In the genomic region with DNA sequence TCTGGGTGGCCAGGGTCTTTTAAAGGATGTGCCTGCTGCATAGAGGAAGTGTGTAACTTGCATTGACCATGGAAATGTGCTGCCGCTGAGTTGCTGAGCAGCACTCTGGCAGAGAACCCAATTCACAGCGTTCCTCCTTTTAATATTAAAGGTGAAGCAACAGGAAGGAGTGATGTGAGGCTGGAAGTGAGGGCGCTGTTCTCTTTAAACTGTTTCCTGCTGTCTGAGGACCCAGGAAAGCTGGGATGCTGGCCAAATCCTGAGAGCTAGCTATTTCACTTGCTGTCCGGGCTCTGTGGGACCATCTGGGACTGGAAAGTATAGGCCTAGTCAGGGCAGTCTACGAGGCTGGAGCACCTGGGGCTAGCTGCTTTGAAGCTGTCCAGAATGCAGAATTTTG, we compare ENCODE assay signal across 10 mouse cellular contexts. TPM values are rescaled to one million over a fixed set of nuclear protein-coding genes. Genes with fewer than 3 reads are reported as not detected.
DNase-seq lines count a peak whose midpoint lies in the region; ATAC-seq and TF ChIP-seq lines count a peak whose summit lies in the region.
"Had no signal": no experiment of that assay in that cellular context is flagged by ENCODE, and none has a peak within 500 bp of the region (broad histone marks: within the 10 kb centered on the region; RNA-seq: fewer than 3 reads in every experiment).

No protein-coding gene starts in this region.

- ATAC-seq in kidney, embryonic 15.5 days (replicated peaks; ENCODE audit: low FRiP score) = no peak
- no peak for ATAC-seq in limb, embryonic 13.5 days (ENCODE audit: low FRiP score, low read depth)
- ATAC-seq in monocyte, adult 5-6 weeks (replicated peaks; ENCODE audit: insufficient number of reproducible peaks, low FRiP score, low TSS enrichment, poor library complexity, severe bottlenecking) = no peak

- H3K9ac ChIP-seq in kidney, embryonic 15.5 days = no peak overlapping the region
- no peak overlapping the region for H3K9ac ChIP-seq in limb, embryonic 13.5 days
- H3K9ac ChIP-seq: embryonic facial prominence, embryonic 15.5 days; hindbrain, embryonic 15.5 days had no signal

- 53% methylated on average over 5 of the region's 5 CpGs for WGBS in kidney, embryonic 15.5 days
- 35% methylated on average over 5 of the region's 5 CpGs for WGBS in limb, embryonic 13.5 days

- peak overlapping the region; percentile 43 for H3K27ac ChIP-seq in kidney, embryonic 15.5 days
- H3K27ac ChIP-seq in limb, embryonic 13.5 days = peak overlapping the region; percentile 52; the same call in 1 of the 2 replicates
- H3K27ac ChIP-seq: embryonic facial prominence, embryonic 15.5 days; hindbrain, embryonic 15.5 days had no signal

- TF ChIP-seq CTCF in brain, embryonic 14.5 days (IDR thresholded peaks at IDR 0.05; ENCODE audit: borderline replicate concordance, extremely low read depth, insufficient read depth, insufficient read length) = no peak

- no peaks in the 10 kb centered on the region for H3K9me3 ChIP-seq in kidney, embryonic 15.5 days (replicated peaks)
- H3K9me3 ChIP-seq in limb, embryonic 13.5 days = no peaks in the 10 kb centered on the region
- H3K9me3 ChIP-seq: embryonic facial prominence, embryonic 15.5 days; hindbrain, embryonic 15.5 days had no signal

- peaks cover 31% of the 10 kb centered on the region for H3K4me1 ChIP-seq in kidney, embryonic 15.5 days
- H3K4me1 ChIP-seq in limb, embryonic 13.5 days = peaks cover 25% of the 10 kb centered on the region

- H3K36me3 ChIP-seq in kidney, embryonic 15.5 days = no peaks in the 10 kb centered on the region
- peaks cover 4% of the 10 kb centered on the region; the same call in 1 of the 2 replicates for H3K36me3 ChIP-seq in limb, embryonic 13.5 days
- H3K36me3 ChIP-seq: embryonic facial prominence, embryonic 15.5 days; hindbrain, embryonic 15.5 days had no signal

- no peaks in the 10 kb centered on the region for H3K27me3 ChIP-seq in kidney, embryonic 15.5 days
- H3K27me3 ChIP-seq in limb, embryonic 13.5 days = peaks cover 2% of the 10 kb centered on the region; the same call in 1 of the 2 replicates
- H3K27me3 ChIP-seq: embryonic facial prominence, embryonic 15.5 days; hindbrain, embryonic 15.5 days had no signal

- TF ChIP-seq POLR2A in brain, embryonic 14.5 days (IDR thresholded peaks at IDR 0.05; ENCODE audit: borderline replicate concordance, extremely low read depth, insufficient read depth, insufficient read length, poor library complexity, severe bottlenecking) = no peak

- H3K4me3 ChIP-seq in kidney, embryonic 15.5 days (replicated peaks) = no peak overlapping the region
- no peak overlapping the region for H3K4me3 ChIP-seq in limb, embryonic 13.5 days
- H3K4me3 ChIP-seq: embryonic facial prominence, embryonic 15.5 days; hindbrain, embryonic 15.5 days had no signal

- DNase-seq in kidney, adult 8-10 months = no peak
- DNase-seq in brain, embryonic 14.5 days (ENCODE audit: low read depth) = peak; percentile 74
- peak; percentile 66 for DNase-seq in cerebellum, adult 9-10 months
- DNase-seq in spleen, postnatal 14 days (ENCODE audit: low spot score in 2 of 2) = no peak

- H3K4me2 ChIP-seq in kidney, embryonic 15.5 days = no peak overlapping the region
- H3K4me2 ChIP-seq in limb, embryonic 13.5 days (replicated peaks) = no peak overlapping the region
- H3K4me2 ChIP-seq: embryonic facial prominence, embryonic 15.5 days; hindbrain, embryonic 15.5 days had no signal

RNA-seq across cellular contexts. Expression of a gene that starts 2.1 kb away (rescaled TPM):
- 0.98 and 1.1 TPM in 2 replicates for polyA plus RNA-seq in kidney, embryonic 15.5 days (2015; fragmentation: Nextera tagmentation; extraction: Ambion mirVana)
- polyA plus RNA-seq in brain, embryonic 14.5 days (2012; rRNA removed) = 2.1 and 3.2 TPM in 2 replicates
- polyA plus RNA-seq in limb, embryonic 13.5 days (2015; fragmentation: Nextera tagmentation; extraction: Ambion mirVana) = 0.81 and 0.87 TPM in 2 replicates
- total RNA-seq in monocyte, adult 5-6 weeks (2017) = 0.78 to 3.5 TPM (median 0.86 TPM) in 3 replicates

RNA-seq across cellular contexts. Expression of a gene that starts 32.2 kb away (rescaled TPM):
- polyA plus RNA-seq in kidney, embryonic 15.5 days (2015; fragmentation: Nextera tagmentation; extraction: Ambion mirVana) = 79.5 and 88.2 TPM in 2 replicates
- polyA plus RNA-seq in brain, embryonic 14.5 days (2012; rRNA removed) = 41.3 and 42.7 TPM in 2 replicates
- 60.7 and 63.7 TPM in 2 replicates for polyA plus RNA-seq in limb, embryonic 13.5 days (2015; fragmentation: Nextera tagmentation; extraction: Ambion mirVana)
- total RNA-seq in monocyte, adult 5-6 weeks (2017) = 89.4 to 102 TPM (median 102 TPM) in 3 replicates

RNA-seq across cellular contexts. Expression of a gene that starts 55.7 kb away (rescaled TPM):
- polyA plus RNA-seq in kidney, embryonic 15.5 days (2015; fragmentation: Nextera tagmentation; extraction: Ambion mirVana) = 0.26 TPM in 1 of 2 replicates, not detected in the other
- 0.22 and 0.39 TPM in 2 replicates for polyA plus RNA-seq in brain, embryonic 14.5 days (2012; rRNA removed)
- 0.18 TPM in 1 of 2 replicates, not detected in the other for polyA plus RNA-seq in limb, embryonic 13.5 days (2015; fragmentation: Nextera tagmentation; extraction: Ambion mirVana)
- total RNA-seq in monocyte, adult 5-6 weeks (2017) = not detected in 3 replicates
- polyA plus RNA-seq: embryonic facial prominence, embryonic 15.5 days; lung, embryonic 16.5 days had no signal

Comparison
In these comparisons a context has a peak if more than half of its experiments do, and no peak if none do; other contexts are left out.
1. DNase-seq: peak in brain, embryonic 14.5 days (single experiment) and cerebellum, adult 9-10 months (single experiment); none in kidney, adult 8-10 months (0 of 2) and spleen, postnatal 14 days (0 of 2).